Mouse (Mus musculus): ENCODE measurements at regions not wholly inside any gene's neighbourhood (a gene's known extent, or its start where the extent isn't known, plus 50 kb on each side); places are given as distances from the start of the nearest gene placed in this dataset.

GRCm38 (mm10) chr5:119139336-119139735, 531.1 kb upstream of the Tbx3 start:
- no peak for TF ChIP-seq POLR2A (IDR thresholded peaks at IDR 0.05; ENCODE audit: insufficient read length, low read depth)
- TF ChIP-seq USF1 (IDR thresholded peaks at IDR 0.05; ENCODE audit: low read depth), result no peak
- TF ChIP-seq POLR2AphosphoS2 (IDR thresholded peaks at IDR 0.05; ENCODE audit: insufficient read length, low read depth), result no peak
- no peak for TF ChIP-seq MAX (IDR thresholded peaks at IDR 0.05; ENCODE audit: low read depth)
- no peak for TF ChIP-seq REST (IDR thresholded peaks at IDR 0.05; ENCODE audit: insufficient read depth, insufficient read length)
- no peak for TF ChIP-seq CEBPB (IDR thresholded peaks at IDR 0.05; ENCODE audit: insufficient read depth, poor library complexity, severe bottlenecking)
